Mouse (Mus musculus): Measurements from ENCODE around the gene Slc9a9. TPM values are rescaled to one million over a fixed set of nuclear protein-coding genes. Genes with fewer than 3 reads are reported as not detected.

Gene Slc9a9
- total RNA-seq, 4 experiments from 2014 or later, result 1.7 to 3.0 (median 2.4) TPM

GRCm38 (mm10) chr9:94682260-94682659 is 12.6 kb downstream of the Slc9a9 start:
- DNase-seq (ENCODE audit: low spot score), result no peak

GRCm38 (mm10) chr9:94685640-94686039 is 15.9 kb downstream of the Slc9a9 start:
- no peak for DNase-seq (ENCODE audit: low spot score)

GRCm38 (mm10) chr9:94686380-94686779 is 16.7 kb downstream of the Slc9a9 start:
- DNase-seq (ENCODE audit: low spot score), result no peak

DNA sequence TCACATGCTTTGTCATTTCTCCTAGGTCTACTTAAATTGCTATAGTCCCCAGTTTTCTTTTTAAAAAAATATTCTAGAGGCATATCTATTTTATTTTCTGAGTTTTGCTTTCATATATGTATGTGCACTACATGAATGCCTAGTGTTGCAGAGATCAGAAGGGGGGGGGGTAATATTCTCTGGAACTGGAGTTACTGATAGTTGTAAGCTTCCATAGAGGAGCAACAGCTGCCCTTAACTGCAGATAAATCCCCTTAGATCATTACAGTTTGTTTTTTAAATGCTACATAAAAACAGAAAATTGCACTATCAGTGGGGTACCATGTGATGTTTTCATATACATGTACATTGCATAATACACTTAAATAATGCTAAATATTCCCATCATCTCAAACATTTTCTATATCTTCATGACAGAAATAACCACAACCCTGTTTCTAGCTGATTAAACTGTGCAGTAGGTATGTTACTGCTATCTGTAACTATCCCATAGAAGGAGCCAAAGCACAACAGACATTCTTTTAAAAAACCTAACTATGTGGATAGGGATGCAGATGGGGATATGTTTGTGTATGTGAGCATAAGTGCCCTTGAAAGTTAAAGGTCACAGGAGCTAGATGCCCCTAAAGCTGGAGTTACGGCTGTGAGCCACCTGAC is 17.6 kb downstream of the Slc9a9 start:
- no peak for DNase-seq (ENCODE audit: low spot score)

DNA sequence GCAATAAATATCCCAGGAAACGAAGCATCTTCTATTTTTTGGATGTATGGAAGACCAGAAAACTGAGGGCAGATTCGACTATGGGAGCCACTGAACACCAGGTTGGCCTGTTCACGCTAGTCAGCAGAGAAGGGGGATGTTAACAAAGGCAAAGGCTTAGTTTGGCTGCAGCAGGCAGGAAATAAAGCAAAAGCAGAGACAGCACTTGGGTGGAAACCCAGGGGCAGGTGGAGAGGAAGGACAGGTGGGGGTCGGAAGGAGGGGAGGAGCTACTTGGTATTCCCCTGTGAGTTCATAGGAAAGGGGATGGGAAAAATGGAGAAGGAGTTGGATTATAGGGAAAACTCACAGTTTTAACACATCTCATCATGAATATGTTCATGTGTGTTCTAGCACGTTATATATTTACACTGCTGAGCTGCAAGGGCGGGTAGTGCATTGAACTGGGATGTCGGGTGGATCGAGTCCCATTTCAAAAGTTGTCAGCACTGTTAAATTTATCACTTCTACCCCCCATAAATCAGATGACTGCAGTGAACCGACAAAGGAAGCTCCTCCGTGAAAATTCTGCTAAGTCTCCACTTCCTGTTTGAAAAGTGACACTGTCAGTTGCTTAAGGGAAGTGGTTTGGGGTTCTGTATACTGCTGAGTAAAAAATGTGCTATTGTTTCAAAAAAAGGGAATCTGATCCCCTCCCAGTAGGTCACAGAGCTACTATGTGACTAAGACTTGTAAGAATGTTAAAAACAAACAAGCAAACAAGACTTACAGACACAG is 21.8 kb downstream of the Slc9a9 start:
- peak; percentile 46 for DNase-seq (ENCODE audit: low spot score)

DNA sequence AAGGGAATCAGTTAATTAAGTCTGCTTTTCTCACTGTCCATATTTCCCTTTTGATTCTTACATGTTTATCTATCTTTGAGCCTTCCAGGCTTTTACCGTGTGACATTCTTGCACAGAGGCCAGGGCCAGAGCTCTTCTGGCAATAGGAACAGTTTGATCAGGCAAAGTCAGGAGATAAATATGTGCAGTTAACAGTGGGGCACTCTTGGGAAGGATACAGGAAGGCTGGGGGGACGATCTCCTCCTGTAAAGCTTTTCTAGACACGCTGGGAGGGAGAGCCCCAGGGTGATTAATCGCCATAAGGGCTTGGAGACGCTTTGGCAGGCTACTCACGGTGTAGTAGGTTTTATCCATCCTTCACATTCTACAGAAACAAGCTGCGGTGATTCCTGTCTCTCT is 22.4 kb downstream of the Slc9a9 start:
- DNase-seq (ENCODE audit: low spot score), result peak; percentile 22

- no peak for DNase-seq (ENCODE audit: low spot score)
These were observed 24.5 kb downstream of the Slc9a9 start for GRCm38 (mm10) chr9:94694243-94694642.

DNA sequence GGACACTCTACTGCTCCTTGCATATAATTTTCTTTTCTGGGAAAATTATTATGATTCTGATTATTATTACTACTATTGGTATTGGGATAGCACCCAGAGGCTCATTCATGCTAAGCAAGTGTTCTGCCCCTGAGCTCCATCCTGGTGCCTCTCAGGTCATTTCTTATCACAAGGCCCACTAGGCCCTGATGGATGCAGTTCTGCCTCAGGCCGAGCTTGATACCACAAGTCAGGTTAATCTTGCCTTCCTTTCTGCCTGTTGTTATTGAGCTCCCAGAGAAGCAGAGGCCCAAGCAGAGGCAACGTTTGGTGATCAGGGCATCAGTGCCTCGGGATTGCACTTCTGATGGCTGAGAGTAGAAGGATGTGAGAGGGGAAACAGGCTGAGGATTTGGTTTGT is 25.3 kb downstream of the Slc9a9 start:
- no peak for DNase-seq (ENCODE audit: low spot score)

DNA sequence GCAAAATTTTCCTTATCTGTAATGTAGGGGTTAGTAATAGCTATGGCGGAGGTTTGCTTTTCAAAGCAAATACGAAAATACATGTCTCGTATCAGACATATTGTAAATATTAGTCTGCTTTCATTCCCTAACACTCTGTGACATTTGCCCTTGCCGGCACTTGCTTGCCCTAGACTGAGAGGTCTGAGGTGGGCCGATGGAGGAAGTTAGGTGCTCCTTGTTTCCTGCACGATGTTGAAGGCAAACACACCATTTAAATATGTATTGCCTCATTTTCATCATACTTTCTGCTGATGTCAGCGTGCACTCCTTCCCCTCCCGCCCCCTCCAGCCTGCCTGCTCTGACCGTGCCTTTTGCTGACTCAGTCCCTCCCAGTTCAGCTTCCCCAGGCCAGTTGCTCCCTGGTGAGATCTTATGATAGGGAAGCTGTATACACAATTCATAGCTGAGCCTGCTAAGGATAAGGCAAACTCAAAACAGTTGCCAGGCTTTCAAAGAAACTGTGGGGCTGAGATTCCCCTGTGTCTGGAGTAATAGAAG is 26.9 kb downstream of the Slc9a9 start:
- DNase-seq (ENCODE audit: low spot score), result peak; percentile 32

GRCm38 (mm10) chr9:94698175-94698574 is 28.5 kb downstream of the Slc9a9 start:
- no peak for DNase-seq (ENCODE audit: low spot score)

DNA sequence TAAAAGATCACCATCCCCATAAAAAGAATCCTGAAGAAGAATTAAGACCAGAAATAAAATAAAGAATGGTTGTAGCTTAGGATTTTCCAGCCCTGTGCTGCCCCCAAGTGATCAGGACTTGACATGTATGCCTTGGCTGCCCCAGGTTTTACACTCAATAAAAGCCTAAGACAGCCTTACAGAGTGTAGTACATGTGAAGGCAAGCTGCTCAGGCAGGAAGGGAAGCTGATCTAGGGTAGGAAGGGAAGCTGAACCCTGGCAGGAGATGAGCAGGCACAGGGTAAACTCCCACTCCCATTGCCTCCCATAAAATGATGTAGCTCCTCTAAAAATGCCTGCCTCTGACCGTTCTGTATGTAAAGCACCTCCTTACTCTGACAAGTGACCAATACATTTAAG is 30.8 kb downstream of the Slc9a9 start:
- peak; percentile 26 for DNase-seq (ENCODE audit: low spot score)

DNA sequence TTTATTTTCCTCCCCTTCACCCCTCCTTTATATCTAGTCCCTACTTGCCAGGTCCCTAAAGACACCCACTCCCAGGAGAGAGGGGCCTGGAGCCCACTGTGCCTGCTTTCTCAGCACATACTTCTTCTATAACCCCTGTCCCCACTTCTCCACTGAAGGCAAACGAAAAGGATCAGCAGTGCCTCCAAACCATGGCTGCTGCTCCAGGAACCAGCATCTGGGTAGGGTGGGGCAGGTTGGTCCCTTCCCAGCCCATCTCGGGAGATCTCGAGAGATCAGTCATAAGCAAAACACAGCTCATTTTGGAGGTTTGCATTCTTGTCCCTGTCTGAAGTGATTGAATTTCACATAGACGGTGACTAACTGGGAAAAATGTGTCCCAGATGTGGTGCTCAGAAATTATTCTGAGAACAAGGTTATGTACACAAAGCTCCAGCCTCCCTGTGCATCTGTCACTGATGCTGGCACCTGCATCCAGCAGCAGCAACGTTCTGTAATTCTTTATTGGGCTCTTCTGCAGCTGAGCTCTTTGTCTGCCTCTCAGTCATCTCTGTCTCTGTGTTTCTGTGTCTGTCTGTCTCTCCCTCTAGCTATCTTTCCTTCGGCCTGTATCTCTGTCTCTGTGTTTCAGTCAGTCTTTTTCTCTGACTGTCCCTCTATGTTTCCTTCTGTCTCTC is 31.6 kb downstream of the Slc9a9 start:
- no peak for DNase-seq (ENCODE audit: low spot score)

DNA sequence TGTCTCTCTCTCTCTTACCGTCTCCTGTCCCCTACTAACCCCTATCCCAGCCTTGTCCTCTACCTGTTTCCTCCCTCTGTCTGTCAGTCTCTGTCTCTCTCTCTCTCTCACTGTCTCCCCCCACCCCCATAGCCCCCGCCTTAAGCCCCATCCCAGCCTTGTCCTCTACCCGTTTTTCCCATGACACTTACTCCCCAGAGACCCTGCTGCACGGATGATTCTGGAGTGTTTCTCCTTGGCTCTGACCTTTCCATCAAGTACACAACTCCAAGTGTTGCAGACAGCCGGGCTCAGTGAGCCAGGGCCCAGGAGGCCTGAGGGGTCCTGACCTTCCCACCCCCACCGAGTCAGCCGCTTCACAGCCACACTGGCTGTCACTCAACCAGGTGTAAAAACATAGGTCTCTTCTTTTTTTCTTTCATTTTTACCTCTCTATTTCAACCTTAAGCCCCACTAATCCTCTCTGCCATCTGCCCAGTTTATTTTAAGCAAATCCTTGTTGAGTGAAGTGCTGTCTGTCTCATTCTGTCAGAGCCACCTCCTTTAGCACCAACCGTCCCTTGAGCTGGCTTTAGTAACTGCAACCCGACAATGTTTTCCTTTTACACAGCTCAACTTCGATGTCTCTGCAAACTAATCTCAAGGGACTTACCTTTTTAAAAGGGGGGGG is 32.4 kb downstream of the Slc9a9 start:
- no peak for DNase-seq (ENCODE audit: low spot score)

GRCm38 (mm10) chr9:94704986-94705757 is 35.5 kb downstream of the Slc9a9 start:
- no peak for DNase-seq (ENCODE audit: low spot score)

DNA sequence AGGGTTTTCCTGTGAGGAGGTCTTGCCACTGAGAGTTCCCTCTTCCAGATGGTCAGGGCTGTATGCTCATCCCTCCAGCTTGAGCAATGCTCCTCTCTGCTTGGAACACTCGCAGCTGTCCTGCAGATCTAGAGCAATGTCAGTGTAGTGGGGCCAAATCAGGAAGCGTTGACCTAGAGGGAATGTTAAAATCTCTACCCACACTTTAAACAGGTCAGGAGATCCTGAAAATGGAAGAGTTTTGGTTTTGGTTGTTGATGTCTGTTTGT is 36.0 kb downstream of the Slc9a9 start:
- DNase-seq (ENCODE audit: low spot score), result peak; percentile 24

GRCm38 (mm10) chr9:94712084-94712483 is 42.4 kb downstream of the Slc9a9 start:
- DNase-seq (ENCODE audit: low spot score), result no peak

GRCm38 (mm10) chr9:94716695-94717094 is 47.0 kb downstream of the Slc9a9 start:
- no peak for DNase-seq (ENCODE audit: low spot score)

DNA sequence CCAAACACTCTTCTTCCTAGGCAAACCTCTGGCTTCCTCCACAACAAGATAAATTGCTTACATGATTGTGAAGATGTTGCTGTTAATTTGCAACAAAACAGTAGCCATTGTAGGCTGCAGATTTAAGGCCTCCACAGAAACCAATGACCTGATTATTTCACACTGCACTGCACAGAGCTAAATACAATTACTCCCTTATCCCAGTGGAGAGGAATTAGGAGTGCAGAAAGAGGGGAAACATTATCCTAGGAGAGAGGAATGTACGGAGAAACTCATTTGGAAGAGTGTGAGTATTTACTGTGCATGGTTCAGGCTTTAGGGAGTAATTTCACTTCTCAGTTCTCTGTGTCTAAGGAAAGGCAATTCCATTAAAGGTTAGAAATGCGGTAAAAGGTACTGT is 53.9 kb downstream of the Slc9a9 start:
- no peak for DNase-seq (ENCODE audit: low spot score)

DNA sequence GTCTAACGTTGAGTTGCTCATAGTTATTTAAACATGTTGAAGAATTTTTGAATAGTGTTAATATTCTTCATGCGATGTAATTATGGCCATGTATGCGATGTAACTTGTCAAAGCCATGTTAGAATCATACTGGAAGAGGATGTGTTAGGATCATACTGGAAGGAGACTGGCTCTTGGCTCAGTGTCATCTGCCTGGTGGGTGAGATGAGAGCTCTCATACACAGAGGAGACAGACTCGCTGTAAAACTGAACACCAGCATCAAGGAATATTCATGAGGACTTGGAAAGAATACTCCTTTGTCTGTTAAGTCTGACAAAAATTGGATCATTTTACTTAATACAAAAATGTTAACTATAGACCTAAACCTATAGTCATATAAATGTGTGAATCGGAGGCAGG is 55.4 kb downstream of the Slc9a9 start:
- no peak for DNase-seq (ENCODE audit: low spot score)

DNA sequence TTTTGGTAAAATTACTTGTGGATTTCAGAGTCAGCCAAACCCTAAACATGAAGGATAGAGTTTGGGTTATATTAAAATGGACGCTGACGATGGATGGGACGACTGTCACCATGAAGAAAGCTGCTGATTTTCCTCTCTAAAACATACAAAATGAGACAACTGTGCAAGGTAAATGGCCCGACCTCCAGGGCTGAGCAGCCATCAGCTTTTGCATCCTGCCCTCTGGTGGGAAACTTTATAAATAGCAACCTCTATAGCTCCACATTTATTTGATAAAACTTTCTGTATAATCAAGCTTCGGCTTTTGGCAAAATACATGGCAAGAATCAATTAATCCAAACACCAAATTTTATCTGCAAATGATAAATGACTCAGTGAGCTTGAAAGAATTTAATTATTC is 57.7 kb downstream of the Slc9a9 start:
- peak; percentile 6 for DNase-seq (ENCODE audit: low spot score)

DNA sequence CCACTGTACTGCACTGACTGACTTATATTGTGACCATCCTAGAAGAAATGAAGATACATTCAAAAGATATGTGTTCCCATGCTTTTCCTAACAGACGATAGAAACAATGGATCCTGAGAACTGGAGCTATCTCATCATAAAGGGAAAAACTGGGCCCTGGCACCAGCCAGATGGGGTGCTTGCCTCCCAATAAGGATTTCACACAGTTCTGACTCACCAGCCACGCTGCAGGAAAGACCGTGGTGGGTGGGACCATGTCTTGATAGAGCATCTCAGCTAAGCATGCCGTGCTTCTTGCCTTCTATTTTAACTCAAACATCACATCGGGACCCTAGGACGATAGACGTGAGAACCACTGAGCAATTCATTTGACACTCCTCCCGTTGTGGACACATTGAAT is 60.7 kb downstream of the Slc9a9 start:
- DNase-seq (ENCODE audit: low spot score), result no peak
